Mouse (Mus musculus) heart, postnatal 0 days (tissue): ENCODE data around the gene Arhgap27.

Experiments
- CTCF ChIP-seq: IDR thresholded peaks from 2 replicates; pipeline ENCODE4 v1.5.1; 2016; ENCODE audit warnings: antibody characterized with exemption, control low read depth, low read depth
- EP300 ChIP-seq: IDR thresholded peaks from 2 replicates; pipeline ENCODE4 v1.6.1; 2016; ENCODE audit warnings: antibody characterized with exemption, low read depth

GRCm38 (mm10) chr11:103333719-103334398, 29.6 kb downstream of the Arhgap27 start:
- TF ChIP-seq CTCF (peak; percentile 52), EP300 (no peak)
